Mouse (Mus musculus) bone marrow, adult 2 months (tissue): ENCODE results near the gene Sik3. TPM values are rescaled to one million over a fixed set of nuclear protein-coding genes. Genes with fewer than 3 reads are reported as not detected.

Experiments
- H3K27ac ChIP-seq: fragments of 200-500 bp; 2 replicates; pipeline ENCODE4 v1.5.1; 2012; ENCODE audit warnings: low read depth, mild to moderate bottlenecking, control low read depth, inconsistent platforms, low read length; ENCODE audit not compliant: control insufficient read depth, poor library complexity, insufficient read depth
- H3K4me1 ChIP-seq: fragments of 200-500 bp; 2 replicates; pipeline ENCODE4 v1.6.1; 2011; ENCODE audit warnings: low read length; ENCODE audit not compliant: control insufficient read depth, insufficient read depth
- H3K4me3 ChIP-seq: fragments of 200-500 bp; replicated peaks from 2 replicates; pipeline ENCODE3; 2011; ENCODE audit warnings: mild to moderate bottlenecking, low read depth, low read length, control low read depth; ENCODE audit not compliant: control insufficient read depth
- CTCF ChIP-seq: fragments of 200-500 bp; IDR thresholded peaks from 2 replicates; pipeline ENCODE4 v1.5.1; 2011; ENCODE audit warnings: low read length, control low read depth; ENCODE audit not compliant: control insufficient read depth, insufficient read depth
- POLR2A ChIP-seq: fragments of 200-500 bp; IDR thresholded peaks from 2 replicates; pipeline ENCODE4 v1.6.1; 2011; ENCODE audit warnings: low read depth, mild to moderate bottlenecking, control low read depth, low read length, borderline replicate concordance; ENCODE audit not compliant: control insufficient read depth
- whole genome bisulfite sequencing: fragments of 180-500 bp; shearing (Covaris S2); methylation state at CpG from one replicate; pipeline ENCODE4 v1.1.7; 2018; 5-methylcytosine and 5-hydroxymethylcytosine counted together
- polyA plus RNA-seq: library from polyadenylated mRNA; stranded (reverse); fragments of >200 nt; gene quantifications from 2 replicates; pipeline ENCODE4 v1.2.4, GENCODE M21; 2011; ENCODE audit warnings: low replicate concordance; ENCODE audit not compliant: missing spikeins, insufficient read depth, insufficient read length

Gene Sik3
- 9.2 and 19.0 TPM in 2 replicates for polyA plus RNA-seq

- 2% methylated on average over 71 of the region's 78 CpGs for WGBS
- Histone ChIP-seq H3K27ac (peak within 1 kb of the TSS; percentile 92), H3K4me1 (peaks cover 2% of the 10 kb centered on the region; the same call in 1 of the 2 replicates), H3K4me3 (peak within 1 kb of the TSS; percentile 98)
- peak; percentile 49; the same call in 1 of the 2 replicates for TF ChIP-seq CTCF
- TF ChIP-seq POLR2A: peak; percentile 40; the same call in 1 of the 2 replicates
Observed at GRCm38 (mm10) chr9:46012091-46013008, at the start of gene Sik3, which contains the start of gene Pafah1b2. Gene Sik3 (plus strand): TSS chr9:46012820. Gene Pafah1b2 (minus strand): TSS chr9:46012690.

GRCm38 (mm10) chr9:45963577-45963976 is 49.0 kb upstream of the Sik3 start:
- Histone ChIP-seq H3K4me3 (no peak overlapping the region), H3K27ac (no peak overlapping the region), H3K4me1 (no peaks in the 10 kb centered on the region; the same call in 1 of the 2 replicates)
- WGBS: 88% methylated on average over 6 of the region's 6 CpGs
- TF ChIP-seq CTCF (no peak), POLR2A (no peak)

GRCm38 (mm10) chr9:45976884-45977283 is 35.7 kb upstream of the Sik3 start:
- H3K4me1 ChIP-seq: no peaks in the 10 kb centered on the region
- no peak overlapping the region for H3K4me3 ChIP-seq
- WGBS: 83% methylated on average over 2 of the region's 2 CpGs
- no peak overlapping the region for H3K27ac ChIP-seq
- TF ChIP-seq CTCF (no peak), POLR2A (no peak)

GRCm38 (mm10) chr9:45979778-45980177 is 32.8 kb upstream of the Sik3 start:
- Histone ChIP-seq H3K4me3 (no peak overlapping the region), H3K27ac (no peak overlapping the region), H3K4me1 (no peaks in the 10 kb centered on the region; the same call in 1 of the 2 replicates)
- TF ChIP-seq CTCF: no peak
- TF ChIP-seq POLR2A: no peak
- WGBS: 79% methylated on average over 2 of the region's 2 CpGs

- 85% methylated on average over 1 of the region's 1 CpGs for WGBS
- H3K27ac ChIP-seq: no peak overlapping the region
- no peak for TF ChIP-seq POLR2A
- no peak for TF ChIP-seq CTCF
- no peak overlapping the region for H3K4me3 ChIP-seq
- H3K4me1 ChIP-seq: no peaks in the 10 kb centered on the region; the same call in 1 of the 2 replicates
Observed at GRCm38 (mm10) chr9:45980611-45981010, 32.0 kb upstream of the Sik3 start.

DNA sequence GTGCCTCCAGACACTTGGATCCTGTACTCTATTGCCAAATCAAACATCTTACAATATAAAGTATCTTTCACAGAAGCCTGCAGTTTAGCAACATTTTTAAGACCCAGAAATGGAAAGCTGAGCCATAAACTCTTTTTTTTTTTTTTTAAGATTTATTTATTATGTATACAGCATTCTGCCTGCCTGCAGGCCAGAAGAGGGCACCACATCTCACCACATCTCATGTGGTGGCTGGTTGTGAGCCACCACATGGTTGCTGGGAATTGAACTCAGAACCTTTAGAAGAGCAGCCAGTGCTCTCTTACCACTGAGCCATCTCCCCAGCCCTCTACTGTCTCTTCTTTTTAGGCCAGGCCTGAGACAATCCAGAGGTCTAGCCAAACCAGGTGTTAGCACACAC is 31.3 kb upstream of the Sik3 start:
- TF ChIP-seq POLR2A (no peak), CTCF (no peak)
- H3K27ac ChIP-seq: no peak overlapping the region
- H3K4me1 ChIP-seq: no peaks in the 10 kb centered on the region; the same call in 1 of the 2 replicates
- no peak overlapping the region for H3K4me3 ChIP-seq

DNA sequence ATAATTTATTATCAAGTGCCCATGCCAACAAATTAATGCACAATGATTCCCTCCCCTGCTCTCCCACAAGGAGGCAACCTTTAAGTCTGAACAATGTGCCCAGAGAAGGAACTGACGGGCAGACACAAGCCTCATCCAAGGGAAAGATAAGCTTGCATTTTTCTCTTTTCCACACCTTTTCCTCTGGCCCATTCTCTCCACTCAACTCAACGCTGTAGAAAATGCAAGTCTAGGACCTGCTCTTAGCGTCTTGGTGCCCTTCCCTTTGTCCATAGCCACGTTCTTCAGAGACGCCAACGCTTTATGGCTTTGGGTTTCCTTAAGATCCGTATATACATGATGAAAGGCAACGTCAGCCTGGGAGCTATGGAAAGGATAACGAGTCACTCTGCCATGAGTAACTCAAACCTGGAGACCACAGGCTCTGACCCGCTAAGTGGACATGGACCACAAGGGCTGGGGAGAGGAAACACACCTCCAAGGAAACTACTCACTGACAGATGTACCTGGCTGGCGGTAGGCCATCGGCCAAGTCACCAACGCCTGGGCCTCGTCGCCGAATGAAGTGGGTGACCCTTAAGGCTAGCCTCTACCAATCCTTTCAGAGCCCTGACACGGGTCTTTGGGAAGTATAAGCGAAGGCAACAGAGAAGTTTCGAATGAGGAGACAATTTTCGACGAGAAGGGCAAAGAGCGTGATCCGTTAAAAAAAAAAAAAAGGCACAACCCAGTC is 28.8 kb upstream of the Sik3 start:
- Histone ChIP-seq H3K27ac (peak overlapping the region; percentile 90; the same call in 1 of the 2 replicates), H3K4me1 (no peaks in the 10 kb centered on the region; the same call in 1 of the 2 replicates), H3K4me3 (peak overlapping the region; percentile 98)
- under 1% methylated on average over 23 of the region's 23 CpGs for WGBS
- TF ChIP-seq POLR2A: no peak
- no peak for TF ChIP-seq CTCF
